Mouse (Mus musculus) CD4-positive helper T cell, adult 2 months (primary cell): ENCODE results near the gene Cyp2a4.
"Not testable (repeated sequence)": the region's sequence is repeated elsewhere in the genome, so short reads cannot be mapped to it uniquely, and the experiment has no call there.

Source experiments
- DNase-seq: peaks from one replicate; pipeline ENCODE4 v3.0.0-alpha.2; 2012; ENCODE audit warnings: low read depth, missing footprints, low spot score

Cyp2a4 gene

GRCm38 (mm10) chr7:26306926-26307325, at the start of gene Cyp2a4:
Gene Cyp2a4 (plus strand): TSS chr7:26307169.
- DNase-seq: not testable (repeated sequence)

GRCm38 (mm10) chr7:26260034-26260433, 46.9 kb upstream of the Cyp2a4 start, which contains the start of gene Vmn1r184:
Gene Vmn1r184 (plus strand): TSS chr7:26260334.
- not testable (repeated sequence) for DNase-seq

- not testable (repeated sequence) for DNase-seq
Observed at GRCm38 (mm10) chr7:26303429-26304166, 3.4 kb upstream of the Cyp2a4 start.

GRCm38 (mm10) chr7:26311786-26312185, 4.8 kb downstream of the Cyp2a4 start:
- DNase-seq: not testable (repeated sequence)

- DNase-seq: not testable (repeated sequence)
Observed at GRCm38 (mm10) chr7:26315194-26315593, 8.2 kb downstream of the Cyp2a4 start.

GRCm38 (mm10) chr7:26315809-26316208, 8.8 kb downstream of the Cyp2a4 start:
- not testable (repeated sequence) for DNase-seq

- not testable (repeated sequence) for DNase-seq
Observed at GRCm38 (mm10) chr7:26320361-26320760, 13.4 kb downstream of the Cyp2a4 start.

- not testable (repeated sequence) for DNase-seq
Observed at GRCm38 (mm10) chr7:26350177-26350576, 43.2 kb downstream of the Cyp2a4 start.

GRCm38 (mm10) chr7:26352258-26352657, 45.3 kb downstream of the Cyp2a4 start:
- not testable (repeated sequence) for DNase-seq

- not testable (repeated sequence) for DNase-seq
Observed at GRCm38 (mm10) chr7:26356719-26357118, 49.8 kb downstream of the Cyp2a4 start.
